Mouse (Mus musculus): Measurements from ENCODE around the gene Gm5108. TPM values are rescaled to one million over a fixed set of nuclear protein-coding genes. Genes with fewer than 3 reads are reported as not detected.

The Gm5108 gene
- total RNA-seq (2023) = not detected

DNA sequence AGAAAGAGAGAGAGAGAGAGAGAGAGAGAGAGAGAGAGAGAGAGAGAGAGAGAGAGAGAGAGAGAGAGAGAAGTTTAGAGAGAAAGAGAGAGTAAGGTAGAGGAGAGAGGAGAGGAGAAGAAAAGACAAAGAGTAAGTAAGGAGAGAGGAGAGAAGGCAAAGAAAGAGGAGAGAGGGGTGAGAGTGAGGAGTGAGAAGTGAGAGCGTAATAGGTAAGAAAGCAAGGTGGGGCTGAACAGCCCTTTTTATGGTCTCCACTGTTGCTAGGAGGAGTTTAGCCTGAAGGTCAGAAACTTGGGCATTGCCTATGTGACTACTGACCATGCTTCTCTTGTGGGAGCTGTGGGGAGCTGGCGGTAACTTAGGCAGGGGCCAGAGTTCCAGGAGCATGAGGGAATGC is at the start of gene Gm5108:
Gm5108 (plus strand) TSS at position 301 of the 400 bp plus-strand sequence.

DNA sequence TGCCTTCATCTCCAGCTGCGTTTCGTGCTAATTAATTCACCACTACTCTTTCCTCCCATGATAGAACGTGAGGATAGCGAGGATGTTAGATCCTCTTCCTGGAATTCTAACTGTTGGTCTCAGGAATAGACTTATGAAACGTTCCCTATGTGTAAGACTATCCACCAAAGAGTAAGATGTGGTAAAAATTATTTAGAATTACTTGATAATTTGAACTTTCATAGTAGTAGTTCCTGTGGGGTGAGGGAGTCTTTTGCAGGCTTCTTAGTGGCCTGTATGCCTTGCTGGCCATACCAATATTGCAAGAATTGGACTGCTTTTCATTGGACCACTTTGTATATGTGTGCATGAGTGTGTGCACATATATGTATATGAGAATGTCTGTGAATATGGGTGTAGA is 4.9 kb downstream of the Gm5108 start, which contains the start of gene Gm21905:
Gm21905 (minus strand) TSS at position 101 of the 400 bp plus-strand sequence.

Other genes with a start within 250 kb of the Gm5108 start
- gene Atp8a1, start 94.2 kb upstream of the Gm5108 start, total RNA-seq (2023) = 100 to 1,000 TPM; 106 to 128 TPM
- not detected for gene Gm21905, start 4.8 kb downstream of the Gm5108 start, total RNA-seq (2023)
- not detected for gene Grxcr1, start 90.2 kb downstream of the Gm5108 start, total RNA-seq (2023)